Mouse (Mus musculus) G1E (cell line): ENCODE results near the gene Myh3.

Experiments used
- CTCF ChIP-seq: IDR thresholded peaks from 2 replicates; pipeline ENCODE4 v1.5.1; 2012; ENCODE audit warnings: low read depth, low read length, inconsistent platforms, mixed read lengths
- GATA1 ChIP-seq: IDR thresholded peaks from 2 replicates; pipeline ENCODE4 v1.6.1; 2012; ENCODE audit warnings: borderline replicate concordance, low read length, inconsistent platforms, mixed read lengths
- GATA2 ChIP-seq: IDR thresholded peaks from 2 replicates; pipeline ENCODE4 v1.6.1; 2012; ENCODE audit warnings: low read depth, low read length, inconsistent platforms, borderline replicate concordance
- TAL1 ChIP-seq: conservative IDR thresholded peaks from 2 replicates; pipeline ENCODE4 v1.6.1; 2012; ENCODE audit warnings: low read depth, low read length, inconsistent platforms, mixed read lengths

DNA sequence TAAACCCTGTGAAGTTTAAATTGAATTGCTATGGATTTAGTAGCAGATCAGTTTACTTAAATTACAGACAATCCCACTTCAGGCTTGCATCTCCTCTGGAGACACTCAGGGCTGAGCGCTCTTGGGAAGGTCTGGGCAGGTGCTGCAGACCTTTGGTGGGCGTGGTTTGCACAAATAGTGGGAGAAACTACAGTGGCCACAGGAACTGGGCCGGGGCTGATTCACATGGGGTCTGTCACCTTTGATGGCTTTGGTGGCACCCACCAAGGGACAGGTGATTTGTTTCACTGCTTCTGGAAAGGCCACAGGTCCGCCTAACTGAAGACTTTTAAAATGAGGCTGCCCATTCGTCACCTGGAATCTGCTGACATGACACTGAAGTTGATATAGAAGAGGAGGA lies 38.6 kb downstream of the Myh3 start:
- TF ChIP-seq GATA1 (no peak), CTCF (no peak), TAL1 (no peak), GATA2 (no peak)
